24 mouse cellular contexts compared by ENCODE assay signal in genomic region chr7:129936731-129937130, GRCm38 (mm10).
"Had no signal": no experiment of that assay in that cellular context is flagged by ENCODE, and none has a peak within 500 bp of the region (broad histone marks: within the 10 kb centered on the region; RNA-seq: fewer than 3 reads in every experiment).

No protein-coding gene starts in this region.

- H3K9ac ChIP-seq: heart, embryonic 13.5 days; heart, embryonic 15.5 days; hindbrain, embryonic 13.5 days; hindbrain, embryonic 15.5 days; kidney, embryonic 15.5 days; limb, embryonic 13.5 days; limb, embryonic 15.5 days; liver, embryonic 12.5 days had no signal

- H3K9me3 ChIP-seq: heart, embryonic 15.5 days; hindbrain, embryonic 13.5 days; hindbrain, embryonic 15.5 days; kidney, embryonic 15.5 days; limb, embryonic 13.5 days; limb, embryonic 15.5 days; liver, embryonic 12.5 days had no signal

- DNase-seq: gastrocnemius, postnatal 14 days; gastrocnemius, postnatal 36 days; heart, adult 18-20 months; heart, postnatal 14 days; heart, postnatal 36 days; kidney, adult 11 months; kidney, adult 2 months; kidney, adult 9 months; kidney, postnatal 14 days; kidney, postnatal 36 days; layer of hippocampus, adult 9-11 months; layer of hippocampus, postnatal 36 days; left cerebral cortex, postnatal 4 days had no signal

- H3K4me2 ChIP-seq: heart, embryonic 11.5 days; heart, embryonic 13.5 days; heart, embryonic 15.5 days; hindbrain, embryonic 13.5 days; hindbrain, embryonic 15.5 days; kidney, embryonic 15.5 days; limb, embryonic 13.5 days; limb, embryonic 15.5 days; liver, embryonic 12.5 days had no signal

- H3K27me3 ChIP-seq: heart, embryonic 13.5 days; heart, embryonic 15.5 days; hindbrain, embryonic 13.5 days; hindbrain, embryonic 15.5 days; kidney, embryonic 15.5 days; limb, embryonic 13.5 days; limb, embryonic 15.5 days; liver, embryonic 12.5 days had no signal

- ATAC-seq: hindbrain, postnatal 0 days; liver, embryonic 12.5 days had no signal

- H3K4me3 ChIP-seq: heart, embryonic 13.5 days; heart, embryonic 15.5 days; hindbrain, embryonic 13.5 days; hindbrain, embryonic 15.5 days; kidney, embryonic 15.5 days; limb, embryonic 13.5 days; limb, embryonic 15.5 days; liver, embryonic 12.5 days had no signal

- H3K27ac ChIP-seq: heart, embryonic 13.5 days; heart, embryonic 15.5 days; hindbrain, embryonic 13.5 days; hindbrain, embryonic 15.5 days; hindbrain, postnatal 0 days; kidney, embryonic 15.5 days; kidney, postnatal 0 days; limb, embryonic 13.5 days; limb, embryonic 15.5 days; liver, embryonic 12.5 days had no signal

- H3K36me3 ChIP-seq: heart, embryonic 13.5 days; heart, embryonic 15.5 days; hindbrain, embryonic 13.5 days; hindbrain, embryonic 15.5 days; kidney, embryonic 15.5 days; limb, embryonic 13.5 days; limb, embryonic 15.5 days; liver, embryonic 12.5 days had no signal

- H3K4me1 ChIP-seq: heart, embryonic 13.5 days; hindbrain, embryonic 13.5 days; hindbrain, embryonic 15.5 days; liver, embryonic 12.5 days had no signal
